In genomic region chr4:82600636-82601035, GRCm38 (mm10) we compare ENCODE assay signal across 23 mouse cellular contexts.
"Had no signal": no experiment of that assay in that cellular context is flagged by ENCODE, and none has a peak within 500 bp of the region (broad histone marks: within the 10 kb centered on the region; RNA-seq: fewer than 3 reads in every experiment).

No protein-coding gene starts in this region.

- H3K9me3 ChIP-seq: heart, embryonic 10.5 days; intestine, embryonic 15.5 days; limb, embryonic 15.5 days; liver, embryonic 12.5 days had no signal

- H3K4me2 ChIP-seq: heart, embryonic 12.5 days; hindbrain, embryonic 14.5 days; intestine, embryonic 15.5 days; limb, embryonic 13.5 days; limb, embryonic 15.5 days; liver, embryonic 12.5 days had no signal

- H3K4me1 ChIP-seq: liver, embryonic 12.5 days had no signal

- DNase-seq: gastrocnemius, postnatal 14 days; gastrocnemius, postnatal 36 days; heart, adult 18-20 months; heart, postnatal 14 days; heart, postnatal 36 days; kidney, adult 18-20 months; kidney, adult 8-10 months; kidney, postnatal 10 days; kidney, postnatal 25 days; kidney, postnatal 4 days had no signal

- H3K27ac ChIP-seq: heart, embryonic 10.5 days; hindbrain, embryonic 14.5 days; intestine, embryonic 15.5 days; layer of hippocampus, adult 2 months; left cerebral cortex, adult 2 months; limb, embryonic 13.5 days; limb, embryonic 15.5 days; liver, embryonic 12.5 days; liver, embryonic 14.5 days had no signal

- H3K36me3 ChIP-seq: heart, embryonic 10.5 days; heart, embryonic 12.5 days; intestine, embryonic 15.5 days; limb, embryonic 13.5 days; limb, embryonic 15.5 days; liver, embryonic 12.5 days had no signal

- H3K4me3 ChIP-seq: heart, embryonic 10.5 days; heart, embryonic 12.5 days; intestine, embryonic 15.5 days; layer of hippocampus, adult 2 months; left cerebral cortex, adult 2 months; limb, embryonic 13.5 days; limb, embryonic 15.5 days; liver, embryonic 12.5 days had no signal

- ATAC-seq: hindbrain, embryonic 16.5 days; inflammation-experienced regulatory T-cells, adult 6 months; intestine, embryonic 15.5 days; intestine, postnatal 0 days; liver, embryonic 12.5 days had no signal

- H3K9ac ChIP-seq: heart, embryonic 12.5 days; hindbrain, embryonic 14.5 days; intestine, embryonic 15.5 days; limb, embryonic 13.5 days; limb, embryonic 15.5 days; liver, embryonic 12.5 days; liver, embryonic 14.5 days had no signal

- H3K27me3 ChIP-seq: heart, embryonic 12.5 days; intestine, embryonic 15.5 days; limb, embryonic 13.5 days; limb, embryonic 15.5 days; liver, embryonic 12.5 days had no signal
